Mouse (Mus musculus): ENCODE data around the gene Rpf2. TPM values are rescaled to one million over a fixed set of nuclear protein-coding genes. Genes with fewer than 3 reads are reported as not detected.

Gene Rpf2
- polyA plus RNA-seq, 1 experiment from 2014 or later: 56.8 TPM

- Histone ChIP-seq H3K4me1 (replicated peaks; ENCODE audit: insufficient read depth, low read length) (no peaks in the 10 kb centered on the region), H3K4me3 (replicated peaks; ENCODE audit: low read depth, low read length) (peak within 1 kb of the TSS; percentile 79), H3K27me3 (ENCODE audit: insufficient read depth, low read length) (no peaks in the 10 kb centered on the region), H3K9ac (ENCODE audit: low read depth, low read length) (peak within 1 kb of the TSS; percentile 76), H3K9me3 (replicated peaks; ENCODE audit: low read length) (no peaks in the 10 kb centered on the region), H3K27ac (peak within 1 kb of the TSS; percentile 97), H3K4me2 (ENCODE audit: low read length) (peak within 1 kb of the TSS; percentile 74), H3K36me3 (ENCODE audit: insufficient read depth, low read length) (peaks cover 11% of the 10 kb centered on the region)
- ATAC-seq (replicated peaks; ENCODE audit: low FRiP score, low read depth) (peak; percentile 71), DNase-seq (ENCODE audit: low spot score) (peak; percentile 99)
- WGBS: under 1% methylated on average over 43 of the region's 43 CpGs
- peak; percentile 8; the same call in 1 of the 2 replicates for TF ChIP-seq CTCF (IDR thresholded peaks at IDR 0.05; ENCODE audit: low read depth)
Observed at GRCm38 (mm10) chr10:40257414-40258255, 10.8 kb upstream of the Rpf2 start, which contains the start of gene Gtf3c6. Gene Gtf3c6, minus strand, starts transcription at chr10:40258108.

DNA sequence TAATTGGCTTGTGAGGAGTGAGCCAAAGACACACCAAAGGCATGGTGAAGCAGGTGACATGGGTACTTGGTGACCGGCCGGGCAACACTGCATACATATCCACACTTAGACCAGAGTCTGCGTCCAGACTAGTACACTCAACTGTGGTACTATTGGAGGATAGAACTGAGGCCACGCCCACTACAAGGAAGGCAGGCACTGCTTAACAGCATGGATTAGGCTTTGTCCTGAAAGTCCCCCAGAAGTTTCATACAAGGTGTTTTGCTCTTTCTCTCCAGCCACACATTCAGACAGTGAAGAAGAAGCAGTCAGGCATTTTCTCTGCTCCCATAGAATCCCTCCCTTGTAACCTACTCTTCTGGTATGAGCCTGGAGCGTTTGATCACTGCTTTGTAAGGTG is 9.9 kb upstream of the Rpf2 start:
- Histone ChIP-seq H3K36me3 (ENCODE audit: insufficient read depth, low read length) (peaks cover 16% of the 10 kb centered on the region), H3K4me3 (replicated peaks; ENCODE audit: low read depth, low read length) (peak overlapping the region; percentile 79), H3K9me3 (replicated peaks; ENCODE audit: low read length) (no peaks in the 10 kb centered on the region), H3K4me1 (replicated peaks; ENCODE audit: insufficient read depth, low read length) (no peaks in the 10 kb centered on the region), H3K4me2 (ENCODE audit: low read length) (peak overlapping the region; percentile 74), H3K27me3 (ENCODE audit: insufficient read depth, low read length) (no peaks in the 10 kb centered on the region), H3K27ac (peak overlapping the region; percentile 97), H3K9ac (ENCODE audit: low read depth, low read length) (peak overlapping the region; percentile 76)
- WGBS: 2% methylated on average over 5 of the region's 5 CpGs
- DNase-seq (ENCODE audit: low spot score): peak; percentile 92
- peak; percentile 79 for ATAC-seq (replicated peaks; ENCODE audit: low FRiP score, low read depth)
- no peak for TF ChIP-seq CTCF (IDR thresholded peaks at IDR 0.05; ENCODE audit: low read depth)

- peaks cover 41% of the 10 kb centered on the region for H3K36me3 ChIP-seq (ENCODE audit: insufficient read depth, low read length)
- H3K27ac ChIP-seq: no peak overlapping the region
- no peaks in the 10 kb centered on the region for H3K27me3 ChIP-seq (ENCODE audit: insufficient read depth, low read length)
- WGBS: 95% methylated on average over 6 of the region's 6 CpGs
- DNase-seq (ENCODE audit: low spot score) (no peak), ATAC-seq (replicated peaks; ENCODE audit: low FRiP score, low read depth) (no peak)
- H3K9me3 ChIP-seq (replicated peaks; ENCODE audit: low read length): no peaks in the 10 kb centered on the region
- no peak overlapping the region for H3K4me3 ChIP-seq (replicated peaks; ENCODE audit: low read depth, low read length)
- H3K4me1 ChIP-seq (replicated peaks; ENCODE audit: insufficient read depth, low read length): no peaks in the 10 kb centered on the region; the same call in 1 of the 2 replicates
- TF ChIP-seq CTCF (IDR thresholded peaks at IDR 0.05; ENCODE audit: low read depth): no peak
- H3K9ac ChIP-seq (ENCODE audit: low read depth, low read length): no peak overlapping the region
- no peak overlapping the region for H3K4me2 ChIP-seq (ENCODE audit: low read length)
Observed at GRCm38 (mm10) chr10:40250969-40251368, 4.1 kb upstream of the Rpf2 start.

- peak; percentile 50; the same call in 1 of the 2 replicates for TF ChIP-seq CTCF (IDR thresholded peaks at IDR 0.05; ENCODE audit: low read depth)
- Histone ChIP-seq H3K9ac (ENCODE audit: low read depth, low read length) (no peak overlapping the region), H3K36me3 (ENCODE audit: insufficient read depth, low read length) (peaks cover 41% of the 10 kb centered on the region), H3K4me1 (replicated peaks; ENCODE audit: insufficient read depth, low read length) (no peaks in the 10 kb centered on the region; the same call in 1 of the 2 replicates), H3K27ac (no peak overlapping the region), H3K27me3 (ENCODE audit: insufficient read depth, low read length) (no peaks in the 10 kb centered on the region), H3K4me2 (ENCODE audit: low read length) (no peak overlapping the region), H3K9me3 (replicated peaks; ENCODE audit: low read length) (no peaks in the 10 kb centered on the region), H3K4me3 (replicated peaks; ENCODE audit: low read depth, low read length) (no peak overlapping the region)
- ATAC-seq (replicated peaks; ENCODE audit: low FRiP score, low read depth) (no peak), DNase-seq (ENCODE audit: low spot score) (peak; percentile 17)
- 91% methylated on average over 9 of the region's 9 CpGs for WGBS
Observed at GRCm38 (mm10) chr10:40249625-40250024, 2.8 kb upstream of the Rpf2 start.

- H3K27ac ChIP-seq: peak overlapping the region; percentile 68; the same call in 1 of the 2 replicates
- ATAC-seq (replicated peaks; ENCODE audit: low FRiP score, low read depth) (peak; percentile 36), DNase-seq (ENCODE audit: low spot score) (no peak)
- no peaks in the 10 kb centered on the region for H3K27me3 ChIP-seq (ENCODE audit: insufficient read depth, low read length)
- peak overlapping the region; percentile 75 for H3K4me2 ChIP-seq (ENCODE audit: low read length)
- H3K4me1 ChIP-seq (replicated peaks; ENCODE audit: insufficient read depth, low read length): no peaks in the 10 kb centered on the region; the same call in 1 of the 2 replicates
- peaks cover 38% of the 10 kb centered on the region for H3K36me3 ChIP-seq (ENCODE audit: insufficient read depth, low read length)
- no peak for TF ChIP-seq CTCF (IDR thresholded peaks at IDR 0.05; ENCODE audit: low read depth)
- no peaks in the 10 kb centered on the region for H3K9me3 ChIP-seq (replicated peaks; ENCODE audit: low read length)
- peak overlapping the region; percentile 75; the same call in 1 of the 2 replicates for H3K9ac ChIP-seq (ENCODE audit: low read depth, low read length)
- 33% methylated on average over 11 of the region's 11 CpGs for WGBS
- peak overlapping the region; percentile 84 for H3K4me3 ChIP-seq (replicated peaks; ENCODE audit: low read depth, low read length)
Observed at GRCm38 (mm10) chr10:40247166-40247716, 405 bp upstream of the Rpf2 start.

DNA sequence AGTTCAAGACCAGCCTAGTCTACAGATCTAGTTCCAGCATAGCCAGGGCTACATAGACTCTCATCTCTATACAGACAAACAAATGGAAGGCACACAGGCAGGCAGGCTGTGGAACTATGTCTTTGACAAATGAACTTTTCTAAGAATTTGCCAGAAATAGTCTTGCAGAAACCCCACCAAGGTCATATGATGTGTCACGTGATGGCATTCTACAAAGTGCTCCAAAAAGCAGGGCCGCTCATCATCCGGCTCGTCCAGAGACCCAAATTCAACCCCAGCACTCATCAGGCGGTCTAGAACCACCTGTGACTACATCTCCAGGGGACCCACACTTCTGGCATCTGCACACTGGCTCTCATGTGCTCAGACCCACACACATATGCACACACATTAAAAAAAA is 9.0 kb downstream of the Rpf2 start:
- 96% methylated on average over 5 of the region's 5 CpGs for WGBS
- TF ChIP-seq CTCF (IDR thresholded peaks at IDR 0.05; ENCODE audit: low read depth): no peak
- Histone ChIP-seq H3K27ac (no peak overlapping the region), H3K9me3 (replicated peaks; ENCODE audit: low read length) (no peaks in the 10 kb centered on the region), H3K9ac (ENCODE audit: low read depth, low read length) (no peak overlapping the region), H3K27me3 (ENCODE audit: insufficient read depth, low read length) (no peaks in the 10 kb centered on the region), H3K4me2 (ENCODE audit: low read length) (no peak overlapping the region), H3K36me3 (ENCODE audit: insufficient read depth, low read length) (peaks cover 31% of the 10 kb centered on the region), H3K4me3 (replicated peaks; ENCODE audit: low read depth, low read length) (no peak overlapping the region), H3K4me1 (replicated peaks; ENCODE audit: insufficient read depth, low read length) (no peaks in the 10 kb centered on the region)
- ATAC-seq (replicated peaks; ENCODE audit: low FRiP score, low read depth): no peak
- no peak for DNase-seq (ENCODE audit: low spot score)
